Mouse (Mus musculus): ENCODE results near the gene Lpcat4. TPM values are rescaled to one million over a fixed set of nuclear protein-coding genes. Genes with fewer than 3 reads are reported as not detected.

Lpcat4 gene
- polyA plus RNA-seq, 1 experiment from 2014 or later: 15.2 TPM

- H3K4me2 ChIP-seq (replicated peaks): no peak overlapping the region
- peaks cover 45% of the 10 kb centered on the region for H3K4me1 ChIP-seq
- H3K9ac ChIP-seq (replicated peaks): no peak overlapping the region
- H3K27ac ChIP-seq (replicated peaks): no peak overlapping the region
- WGBS: 79% methylated on average over 4 of the region's 4 CpGs
- H3K4me3 ChIP-seq: no peak overlapping the region
- ATAC-seq (replicated peaks): no peak
- H3K27me3 ChIP-seq: no peaks in the 10 kb centered on the region
- no peaks in the 10 kb centered on the region for H3K9me3 ChIP-seq
- H3K36me3 ChIP-seq: no peaks in the 10 kb centered on the region
Measured at GRCm38 (mm10) chr2:112264364-112264763, 25.1 kb downstream of the Lpcat4 start.

GRCm38 (mm10) chr2:112265448-112266241, 26.4 kb downstream of the Lpcat4 start, which contains the start of gene Slc12a6:
Gene Slc12a6 (plus strand): TSS chr2:112265825.
- Histone ChIP-seq H3K27ac (replicated peaks) (peak within 1 kb of the TSS; percentile 90), H3K9me3 (no peaks in the 10 kb centered on the region), H3K9ac (replicated peaks) (peak within 1 kb of the TSS; percentile 78), H3K4me3 (peak within 1 kb of the TSS; percentile 66), H3K4me2 (replicated peaks) (peak within 1 kb of the TSS; percentile 72), H3K27me3 (no peaks in the 10 kb centered on the region), H3K36me3 (no peaks in the 10 kb centered on the region), H3K4me1 (peaks cover 53% of the 10 kb centered on the region)
- ATAC-seq (replicated peaks): peak; percentile 94
- WGBS: under 1% methylated on average over 85 of the region's 85 CpGs

DNA sequence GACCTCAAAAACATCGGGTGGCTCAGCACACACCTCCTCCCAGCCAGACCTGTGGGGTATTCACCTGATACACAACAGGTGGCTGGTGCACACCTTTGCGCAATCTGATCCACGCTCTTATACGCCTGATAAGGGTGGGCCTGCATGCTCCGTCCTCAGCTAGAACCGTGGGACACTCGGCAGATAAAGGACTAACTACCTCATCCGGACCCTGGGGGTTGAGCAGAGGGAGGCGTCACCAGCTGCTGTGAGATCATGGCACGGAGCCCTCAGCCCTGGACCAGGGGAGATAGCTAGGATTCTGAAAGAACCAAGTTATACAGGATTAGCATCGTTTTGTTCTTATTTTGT, 26.9 kb downstream of the Lpcat4 start, which contains the start of gene Gm21985:
Gene Gm21985, plus strand, starts transcription at position 73 of the 351 bp plus-strand sequence.
- peak; percentile 24 for ATAC-seq (replicated peaks)
- Histone ChIP-seq H3K27ac (replicated peaks) (peak within 1 kb of the TSS; percentile 90), H3K4me3 (peak within 1 kb of the TSS; percentile 66), H3K36me3 (no peaks in the 10 kb centered on the region), H3K9ac (replicated peaks) (peak within 1 kb of the TSS; percentile 78), H3K9me3 (no peaks in the 10 kb centered on the region), H3K27me3 (no peaks in the 10 kb centered on the region), H3K4me2 (replicated peaks) (peak within 1 kb of the TSS; percentile 72), H3K4me1 (peaks cover 54% of the 10 kb centered on the region)
- under 1% methylated on average over 11 of the region's 11 CpGs for WGBS

- Histone ChIP-seq H3K27ac (replicated peaks) (0 out of 2 replicates have a peak overlapping the region, but pooled peaks have one; percentile 90), H3K4me1 (peaks cover 60% of the 10 kb centered on the region), H3K27me3 (no peaks in the 10 kb centered on the region), H3K36me3 (no peaks in the 10 kb centered on the region), H3K9me3 (no peaks in the 10 kb centered on the region), H3K4me3 (peak overlapping the region; percentile 66), H3K9ac (replicated peaks) (peak overlapping the region; percentile 78), H3K4me2 (replicated peaks) (peak overlapping the region; percentile 72)
- no peak for ATAC-seq (replicated peaks)
- WGBS: 48% methylated on average over 10 of the region's 10 CpGs
Measured at GRCm38 (mm10) chr2:112266780-112267179, 27.5 kb downstream of the Lpcat4 start.

DNA sequence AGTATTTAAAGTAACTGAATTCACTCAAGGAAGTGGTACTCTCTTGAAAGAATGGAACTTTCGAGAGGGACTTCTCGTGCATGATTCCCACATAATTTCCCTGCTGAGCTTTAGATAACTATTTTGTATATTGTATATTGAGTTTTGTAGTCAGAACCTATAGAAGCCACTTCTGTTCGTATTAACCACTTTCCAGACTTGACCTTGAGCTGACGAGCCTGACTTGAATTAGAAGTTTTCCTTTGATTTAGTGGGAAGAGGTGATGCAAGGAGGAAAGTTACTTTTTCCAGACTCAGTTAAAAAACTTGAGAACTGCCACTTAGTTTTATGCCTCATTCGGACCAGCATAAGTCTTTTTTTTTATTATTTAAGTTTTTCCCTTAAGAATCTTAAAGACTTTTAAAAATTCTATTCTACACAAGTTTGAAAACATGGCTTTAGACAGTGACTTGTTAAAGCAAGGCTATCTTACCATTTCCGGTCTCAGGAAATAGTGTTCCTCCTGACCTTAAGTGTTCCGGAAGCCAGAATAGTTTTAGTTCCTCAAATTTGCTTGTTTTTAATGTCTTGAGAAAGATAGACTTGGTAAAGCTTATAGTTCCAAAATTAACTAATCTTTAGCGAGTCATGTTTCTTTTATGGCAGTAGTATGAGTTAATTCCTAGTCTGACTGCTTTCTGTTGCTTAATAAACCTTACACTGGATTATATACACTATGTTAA, 28.4 kb downstream of the Lpcat4 start:
- H3K9ac ChIP-seq (replicated peaks): 0 out of 2 replicates have a peak overlapping the region, but pooled peaks have one; percentile 78

GRCm38 (mm10) chr2:112270011-112270410, 30.7 kb downstream of the Lpcat4 start:
- Histone ChIP-seq H3K9me3 (no peaks in the 10 kb centered on the region), H3K4me1 (peaks cover 46% of the 10 kb centered on the region), H3K4me2 (replicated peaks) (peak overlapping the region; percentile 10; the same call in 1 of the 2 replicates), H3K4me3 (no peak overlapping the region), H3K36me3 (no peaks in the 10 kb centered on the region), H3K27me3 (no peaks in the 10 kb centered on the region), H3K27ac (replicated peaks) (no peak overlapping the region), H3K9ac (replicated peaks) (no peak overlapping the region)
- no peak for ATAC-seq (replicated peaks)
- WGBS: 98% methylated on average over 2 of the region's 2 CpGs

More for the DNA sequence above, 28.4 kb downstream of the Lpcat4 start:
- peaks cover 57% of the 10 kb centered on the region for H3K4me1 ChIP-seq
- H3K4me3 ChIP-seq: peak overlapping the region; percentile 66
- no peaks in the 10 kb centered on the region for H3K9me3 ChIP-seq
- no peaks in the 10 kb centered on the region for H3K27me3 ChIP-seq
- H3K36me3 ChIP-seq: no peaks in the 10 kb centered on the region
- WGBS: 76% methylated on average over 8 of the region's 8 CpGs
- ATAC-seq (replicated peaks): no peak
- H3K4me2 ChIP-seq (replicated peaks): peak overlapping the region; percentile 72
- H3K27ac ChIP-seq (replicated peaks): no peak overlapping the region

- Histone ChIP-seq H3K4me2 (replicated peaks) (no peak overlapping the region), H3K27ac (replicated peaks) (no peak overlapping the region), H3K9ac (replicated peaks) (no peak overlapping the region), H3K4me3 (no peak overlapping the region), H3K4me1 (peaks cover 26% of the 10 kb centered on the region), H3K36me3 (no peaks in the 10 kb centered on the region), H3K9me3 (no peaks in the 10 kb centered on the region), H3K27me3 (no peaks in the 10 kb centered on the region)
- 92% methylated on average over 2 of the region's 2 CpGs for WGBS
- no peak for ATAC-seq (replicated peaks)
Measured at GRCm38 (mm10) chr2:112272909-112273308, 33.6 kb downstream of the Lpcat4 start.

DNA sequence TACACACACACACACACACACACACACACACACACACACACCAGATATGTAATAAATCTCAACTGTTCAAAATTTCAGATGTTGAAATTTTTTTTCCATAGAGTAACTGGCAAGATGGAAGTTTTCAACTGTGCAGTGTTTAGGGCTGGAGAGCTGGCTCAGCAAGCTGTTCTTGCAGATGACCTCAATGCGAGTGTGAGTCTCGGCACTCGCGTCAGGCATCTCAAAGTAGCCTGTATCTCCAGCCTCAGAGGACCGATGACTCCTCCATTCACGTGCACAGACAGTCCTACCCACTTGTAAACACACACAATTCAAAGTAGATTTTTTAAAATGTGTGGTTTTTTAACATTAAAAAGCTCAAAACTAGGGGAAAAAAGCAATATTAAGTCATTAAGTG, 34.2 kb downstream of the Lpcat4 start:
- no peaks in the 10 kb centered on the region for H3K9me3 ChIP-seq
- H3K9ac ChIP-seq (replicated peaks): no peak overlapping the region
- no peak for ATAC-seq (replicated peaks)
- 92% methylated on average over 6 of the region's 6 CpGs for WGBS
- H3K4me1 ChIP-seq: peaks cover 22% of the 10 kb centered on the region
- H3K36me3 ChIP-seq: no peaks in the 10 kb centered on the region
- H3K27me3 ChIP-seq: no peaks in the 10 kb centered on the region
- no peak overlapping the region for H3K4me2 ChIP-seq (replicated peaks)
- H3K27ac ChIP-seq (replicated peaks): no peak overlapping the region
- no peak overlapping the region for H3K4me3 ChIP-seq

- 94% methylated on average over 3 of the region's 3 CpGs for WGBS
- no peak overlapping the region for H3K9ac ChIP-seq (replicated peaks)
- no peak overlapping the region for H3K4me3 ChIP-seq
- H3K27me3 ChIP-seq: no peaks in the 10 kb centered on the region
- no peaks in the 10 kb centered on the region for H3K9me3 ChIP-seq
- 0 out of 2 replicates have a peak, but pooled peaks cover under 1% of the 10 kb centered on the region for H3K4me1 ChIP-seq
- H3K27ac ChIP-seq (replicated peaks): no peak overlapping the region
- no peak for ATAC-seq (replicated peaks)
- H3K36me3 ChIP-seq: no peaks in the 10 kb centered on the region
- no peak overlapping the region for H3K4me2 ChIP-seq (replicated peaks)
Measured at GRCm38 (mm10) chr2:112276870-112277269, 37.6 kb downstream of the Lpcat4 start.

- Histone ChIP-seq H3K4me3 (no peak overlapping the region), H3K4me1 (peaks cover 12% of the 10 kb centered on the region), H3K4me2 (replicated peaks) (no peak overlapping the region), H3K9ac (replicated peaks) (no peak overlapping the region), H3K27me3 (no peaks in the 10 kb centered on the region), H3K27ac (replicated peaks) (no peak overlapping the region), H3K36me3 (no peaks in the 10 kb centered on the region), H3K9me3 (no peaks in the 10 kb centered on the region)
- ATAC-seq (replicated peaks): no peak
- 94% methylated on average over 1 of the region's 1 CpGs for WGBS
Measured at GRCm38 (mm10) chr2:112282846-112283245, 43.6 kb downstream of the Lpcat4 start.

- Histone ChIP-seq H3K27me3 (no peaks in the 10 kb centered on the region), H3K9me3 (no peaks in the 10 kb centered on the region), H3K36me3 (no peaks in the 10 kb centered on the region), H3K9ac (replicated peaks) (peak overlapping the region; percentile 51), H3K4me3 (peak overlapping the region; percentile 40), H3K27ac (replicated peaks) (no peak overlapping the region), H3K4me1 (peaks cover 12% of the 10 kb centered on the region), H3K4me2 (replicated peaks) (peak overlapping the region; percentile 77)
- peak; percentile 91 for ATAC-seq (replicated peaks)
- 1% methylated on average over 21 of the region's 21 CpGs for WGBS
Measured at GRCm38 (mm10) chr2:112284363-112285030, 45.2 kb downstream of the Lpcat4 start.

DNA sequence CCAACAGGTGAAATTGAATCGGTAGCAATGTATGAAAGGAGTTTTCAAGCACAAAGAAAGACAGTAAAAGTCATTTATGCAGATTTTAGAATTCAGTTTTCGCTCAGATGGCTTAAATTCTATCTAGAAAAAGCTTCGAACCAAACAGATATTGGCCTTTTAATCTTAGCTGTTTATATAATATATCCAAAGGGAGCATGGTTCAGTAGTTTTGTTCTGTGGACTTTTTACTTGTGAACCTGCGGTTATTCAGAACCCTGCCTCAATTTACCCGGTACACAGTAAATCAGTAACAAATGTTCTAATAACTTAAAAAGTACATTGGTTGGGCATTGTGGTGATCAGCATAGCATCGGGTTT, 45.7 kb downstream of the Lpcat4 start:
- H3K36me3 ChIP-seq: no peaks in the 10 kb centered on the region
- 59% methylated on average over 6 of the region's 6 CpGs for WGBS
- H3K9me3 ChIP-seq: no peaks in the 10 kb centered on the region
- H3K27ac ChIP-seq (replicated peaks): no peak overlapping the region
- H3K4me3 ChIP-seq: peak overlapping the region; percentile 40; the same call in 1 of the 2 replicates
- H3K27me3 ChIP-seq: no peaks in the 10 kb centered on the region
- peaks cover 12% of the 10 kb centered on the region for H3K4me1 ChIP-seq
- H3K4me2 ChIP-seq (replicated peaks): peak overlapping the region; percentile 77
- ATAC-seq (replicated peaks): no peak
- peak overlapping the region; percentile 51; the same call in 1 of the 2 replicates for H3K9ac ChIP-seq (replicated peaks)

All from forebrain, embryonic 15.5 days (tissue).